Mouse (Mus musculus): ENCODE measurements at regions not wholly inside any gene's neighbourhood (a gene's known extent, or its start where the extent isn't known, plus 50 kb on each side); places are given as distances from the start of the nearest gene placed in this dataset.

- TF ChIP-seq CTCF (conservative IDR thresholded peaks at IDR 0.05; ENCODE audit: low read length), result no peak
- no peak for TF ChIP-seq NANOG (IDR thresholded peaks at IDR 0.05; ENCODE audit: borderline replicate concordance, low read length)
- no peak for TF ChIP-seq POU5F1 (IDR thresholded peaks at IDR 0.05; ENCODE audit: borderline replicate concordance, low read length)
These were observed 132.8 kb upstream of the Tle3 start for GRCm38 (mm10) chr9:61239328-61239727.
